Mouse (Mus musculus): ENCODE data around the gene Scfd1.

GRCm38 (mm10) chr12:51377888-51378190, 529 bp downstream of the Scfd1 start:
- TF ChIP-seq CTCF (IDR thresholded peaks at IDR 0.05; ENCODE audit: extremely low read depth, insufficient read length, insufficient replicate concordance, low read depth, low read length) (no peak), POLR2A (IDR thresholded peaks at IDR 0.05; ENCODE audit: low read depth, low read length) (no peak)

Measured in small intestine, adult 2 months (tissue).